Mouse (Mus musculus) brain, embryonic 14.5 days (tissue): ENCODE results near the gene Haus4.

ENCODE experiments used
- CTCF ChIP-seq: fragments of 200-500 bp; IDR thresholded peaks from 2 replicates; pipeline ENCODE4 v1.5.1; 2012; ENCODE audit warnings: inconsistent platforms, mild to moderate bottlenecking, moderate library complexity, borderline replicate concordance; ENCODE audit not compliant: insufficient read depth, insufficient read length; ENCODE audit errors: extremely low read depth
- POLR2A ChIP-seq: fragments of 200-500 bp; IDR thresholded peaks from 2 replicates; pipeline ENCODE4 v1.6.1; 2012; ENCODE audit warnings: mild to moderate bottlenecking, inconsistent platforms, borderline replicate concordance; ENCODE audit not compliant: poor library complexity, insufficient read depth, insufficient read length, severe bottlenecking; ENCODE audit errors: extremely low read depth

GRCm38 (mm10) chr14:54594055-54594454 is 39.6 kb upstream of the Haus4 start:
- peak; percentile 34; the same call in 1 of the 2 replicates for TF ChIP-seq CTCF
- no peak for TF ChIP-seq POLR2A
